Mouse (Mus musculus) lung, embryonic 16.5 days (tissue): ENCODE data around the gene Gcsh. TPM values are rescaled to one million over a fixed set of nuclear protein-coding genes. Genes with fewer than 3 reads are reported as not detected.

Source experiments
- ATAC-seq: fragments of 200-750 bp; cut with Nextera tagmentation; 2 replicates; pipeline ENCODE4 v1.8.0; 2017; ENCODE audit warnings: low read depth, mild to moderate bottlenecking, moderate library complexity
- H3K27ac ChIP-seq: fragments of 300-500 bp; sonication (generic); 2 replicates; pipeline ENCODE4 v1.5.1; 2014; ENCODE audit warnings: mild to moderate bottlenecking, control low read depth, low read length
- H3K27me3 ChIP-seq: fragments of 300-500 bp; sonication (generic); 2 replicates; pipeline ENCODE4 v1.6.1; 2014; ENCODE audit warnings: low read depth, low read length, mixed read lengths; ENCODE audit not compliant: control insufficient read depth, insufficient read depth
- H3K36me3 ChIP-seq: fragments of 300-500 bp; sonication (generic); 2 replicates; pipeline ENCODE4 v1.6.1; 2014; ENCODE audit warnings: low read length; ENCODE audit not compliant: control insufficient read depth, insufficient read depth
- H3K4me1 ChIP-seq: fragments of 300-500 bp; sonication (generic); replicated peaks from 2 replicates; pipeline ENCODE4 v1.6.1; 2014; ENCODE audit warnings: low read length, mixed read lengths; ENCODE audit not compliant: control insufficient read depth, insufficient read depth
- H3K4me2 ChIP-seq: fragments of 300-500 bp; sonication (generic); 2 replicates; pipeline ENCODE4 v1.6.1; 2014; ENCODE audit warnings: low read depth, low read length, control low read depth
- H3K4me3 ChIP-seq: fragments of 300-500 bp; sonication (generic); 2 replicates; pipeline ENCODE4 v1.5.1; 2014; ENCODE audit warnings: mild to moderate bottlenecking, low read length, control low read depth
- H3K9ac ChIP-seq: fragments of 300-500 bp; sonication (generic); 2 replicates; pipeline ENCODE4 v1.6.1; 2014; ENCODE audit warnings: low read length, control low read depth
- H3K9me3 ChIP-seq: fragments of 300-500 bp; sonication (generic); 2 replicates; pipeline ENCODE4 v1.6.1; 2016; ENCODE audit warnings: low read length; ENCODE audit not compliant: control insufficient read depth
- WGBS: fragments of 180-500 bp; shearing (Covaris S2); extraction: QIAGEN DNeasy Blood & Tissue Kit; methylation state at CpG from one replicate; pipeline ENCODE4 v1.1.7; 2014; 5-methylcytosine and 5-hydroxymethylcytosine counted together
- polyA plus RNA-seq: library from polyadenylated mRNA; unstranded; fragments of >200 nt; fragmentation: Nextera tagmentation; extraction: Ambion mirVana; gene quantifications from 2 replicates; pipeline ENCODE4 v1.2.1, GENCODE M21; 2015

The Gcsh gene
- polyA plus RNA-seq, 1 experiment from 2014 or later, result 92.2 TPM

DNA sequence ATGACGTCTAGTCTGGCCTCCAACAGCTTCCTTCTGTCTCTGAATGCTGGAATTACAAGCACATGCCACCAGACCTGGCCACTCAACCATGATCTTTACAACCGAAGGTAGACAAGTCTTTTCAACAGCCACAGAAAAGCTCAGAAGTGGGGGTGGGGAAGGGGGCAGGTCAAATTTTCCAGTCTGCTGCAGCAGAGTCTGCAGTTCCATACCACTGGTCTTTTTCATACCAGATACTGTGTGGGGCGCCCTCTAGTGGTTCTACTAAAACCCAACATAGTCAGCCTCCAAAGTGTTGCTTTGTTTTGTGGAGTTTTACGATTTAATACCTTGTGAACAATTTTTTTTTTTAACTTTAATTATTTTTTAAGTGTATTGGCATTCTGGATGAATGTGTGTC, 13.2 kb downstream of the Gcsh start:
- Histone ChIP-seq H3K36me3 (peaks cover 2% of the 10 kb centered on the region; the same call in 1 of the 2 replicates), H3K9ac (no peak overlapping the region), H3K4me1 (peaks cover 10% of the 10 kb centered on the region; the same call in 1 of the 2 replicates), H3K27me3 (no peaks in the 10 kb centered on the region), H3K27ac (no peak overlapping the region), H3K4me3 (no peak overlapping the region), H3K9me3 (no peaks in the 10 kb centered on the region), H3K4me2 (no peak overlapping the region)
- 18% methylated on average over 4 of the region's 4 CpGs for WGBS
- no peak for ATAC-seq

DNA sequence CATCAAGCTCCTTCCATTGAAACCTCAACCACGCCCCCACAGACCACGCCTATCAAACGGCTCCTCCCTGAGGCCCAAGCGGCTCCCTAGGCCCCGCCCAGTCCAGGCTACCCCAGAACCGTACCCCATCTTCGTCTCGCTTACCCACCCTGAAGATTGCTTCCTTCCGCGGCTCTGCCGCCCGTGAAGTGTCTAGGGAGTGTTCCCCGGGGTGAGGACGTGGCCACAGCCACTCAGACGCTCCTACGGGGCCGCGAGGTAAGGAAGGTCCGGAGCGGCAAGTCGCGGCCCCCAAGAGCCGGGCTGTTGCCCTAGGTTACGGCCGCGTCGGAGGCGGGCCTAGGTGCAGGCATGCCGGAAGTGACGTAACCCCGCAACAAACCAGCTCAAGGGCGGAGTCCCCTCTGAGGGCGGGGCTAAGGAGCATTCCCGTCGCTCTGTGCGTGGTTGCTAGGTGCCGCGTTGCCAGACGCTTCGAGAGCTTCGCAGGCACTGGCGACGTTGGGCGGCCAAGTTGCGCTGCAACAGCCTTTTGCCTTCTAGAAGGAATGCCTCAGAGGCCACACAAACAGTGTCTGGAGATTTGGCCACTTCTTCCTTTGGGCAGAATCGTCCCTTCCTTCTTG, 14.6 kb downstream of the Gcsh start, which contains the start of gene 1700030J22Rik:
1700030J22Rik (minus strand) TSS at position 329 of the 626 bp plus-strand sequence.
- Histone ChIP-seq H3K27me3 (no peaks in the 10 kb centered on the region), H3K4me1 (peaks cover 10% of the 10 kb centered on the region; the same call in 1 of the 2 replicates), H3K9me3 (no peaks in the 10 kb centered on the region), H3K4me2 (peak within 1 kb of the TSS; percentile 79), H3K36me3 (no peaks in the 10 kb centered on the region; the same call in 1 of the 2 replicates), H3K27ac (peak within 1 kb of the TSS; percentile 61; the same call in 1 of the 2 replicates), H3K4me3 (peak within 1 kb of the TSS; percentile 72), H3K9ac (peak within 1 kb of the TSS; percentile 62)
- peak; percentile 99 for ATAC-seq
- under 1% methylated on average over 43 of the region's 46 CpGs for WGBS

DNA sequence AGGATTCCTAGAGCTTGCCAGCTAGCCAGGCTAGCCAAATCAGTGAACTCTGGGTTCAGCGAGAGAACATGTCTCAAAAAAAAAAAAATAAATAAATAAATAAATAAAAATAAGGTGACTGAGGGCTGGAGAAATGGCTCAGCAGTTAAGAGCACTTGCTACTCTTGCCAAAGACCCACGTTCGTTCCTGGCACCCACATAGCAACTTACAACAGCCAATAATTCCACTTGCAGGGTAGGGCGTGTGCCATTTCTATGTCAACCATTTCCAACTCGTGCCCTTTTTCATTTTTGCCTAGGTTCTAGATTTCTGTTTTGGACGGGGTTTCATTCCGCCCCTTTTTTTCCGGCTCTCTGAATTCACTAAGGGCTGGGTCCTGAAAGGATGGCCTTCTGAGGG, 15.3 kb downstream of the Gcsh start:
- H3K9ac ChIP-seq, result peak overlapping the region; percentile 59
- no peaks in the 10 kb centered on the region for H3K9me3 ChIP-seq
- H3K4me1 ChIP-seq, result peaks cover 10% of the 10 kb centered on the region; the same call in 1 of the 2 replicates
- peak overlapping the region; percentile 72 for H3K4me3 ChIP-seq
- no peak overlapping the region for H3K27ac ChIP-seq
- peak overlapping the region; percentile 79 for H3K4me2 ChIP-seq
- H3K27me3 ChIP-seq, result no peaks in the 10 kb centered on the region
- WGBS, result 31% methylated on average over 8 of the region's 8 CpGs
- H3K36me3 ChIP-seq, result no peaks in the 10 kb centered on the region
- no peak for ATAC-seq

DNA sequence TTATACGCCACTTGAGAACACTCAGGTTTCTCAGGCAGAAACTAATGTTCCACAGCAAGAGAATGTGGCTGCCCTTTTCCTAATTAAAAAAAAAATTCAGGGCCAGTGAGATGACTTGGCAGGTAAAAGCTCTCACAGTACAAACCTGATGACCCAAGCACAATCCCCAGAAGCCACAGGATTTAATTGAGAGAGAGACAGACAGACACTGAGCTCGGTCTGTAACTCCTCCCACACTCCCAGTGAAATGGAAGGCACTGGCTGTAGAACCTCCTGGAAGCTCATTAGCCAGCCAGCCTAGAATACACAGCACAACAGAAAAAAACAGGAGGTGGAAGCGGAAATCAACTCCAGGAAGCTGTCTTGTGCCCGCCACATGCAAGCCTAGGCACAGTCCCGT, 17.7 kb downstream of the Gcsh start:
- no peak overlapping the region for H3K4me3 ChIP-seq
- no peak overlapping the region for H3K4me2 ChIP-seq
- H3K9ac ChIP-seq, result no peak overlapping the region
- no peak overlapping the region for H3K27ac ChIP-seq
- WGBS, result 53% methylated on average over 5 of the region's 5 CpGs
- H3K36me3 ChIP-seq, result no peaks in the 10 kb centered on the region
- no peak for ATAC-seq
- no peaks in the 10 kb centered on the region for H3K9me3 ChIP-seq
- no peaks in the 10 kb centered on the region for H3K27me3 ChIP-seq
- peaks cover 10% of the 10 kb centered on the region; the same call in 1 of the 2 replicates for H3K4me1 ChIP-seq

DNA sequence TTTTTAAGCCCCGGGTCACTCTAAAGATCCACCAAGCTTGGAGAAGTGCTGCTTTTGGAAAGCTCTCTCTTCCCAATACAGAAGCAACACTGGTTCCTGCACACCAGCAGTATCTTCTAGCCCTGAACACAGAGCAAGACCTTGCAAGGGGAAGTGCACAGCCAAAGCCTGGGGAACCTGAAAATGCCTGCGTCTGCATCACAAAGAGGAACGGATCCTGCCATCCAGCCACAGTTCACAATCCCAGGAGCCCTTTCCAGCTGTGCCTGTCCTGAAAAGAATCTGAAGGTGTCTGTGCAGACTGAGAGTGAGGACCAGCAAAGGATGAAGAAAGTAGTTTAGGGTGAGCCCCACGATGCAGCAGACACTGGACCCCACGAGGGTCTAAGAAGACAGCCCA, 18.3 kb downstream of the Gcsh start:
- H3K27ac ChIP-seq, result no peak overlapping the region

DNA sequence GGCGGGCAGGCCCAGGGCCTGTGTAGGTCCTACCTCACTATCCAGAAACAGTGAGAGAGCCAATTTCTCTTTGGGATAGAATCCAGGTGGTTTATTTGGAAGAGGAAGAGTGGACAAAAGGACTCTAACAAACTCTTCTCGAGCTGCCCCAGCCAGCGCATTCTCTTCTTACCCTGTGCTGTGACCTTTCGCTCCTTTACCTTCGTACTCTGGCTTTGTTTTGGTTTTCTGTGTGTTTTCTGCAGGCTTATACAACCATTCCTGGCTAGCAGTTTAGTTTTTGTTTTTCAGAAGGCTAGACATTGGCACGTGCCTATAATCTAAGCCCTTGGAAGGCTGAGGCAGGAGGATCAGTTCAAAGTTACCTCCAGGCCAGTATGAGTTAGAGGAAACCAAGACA, 23.8 kb downstream of the Gcsh start:
- Histone ChIP-seq H3K36me3 (no peaks in the 10 kb centered on the region), H3K4me2 (no peak overlapping the region), H3K9ac (no peak overlapping the region), H3K27ac (no peak overlapping the region), H3K27me3 (no peaks in the 10 kb centered on the region), H3K4me1 (no peaks in the 10 kb centered on the region), H3K9me3 (no peaks in the 10 kb centered on the region), H3K4me3 (no peak overlapping the region)
- ATAC-seq, result no peak
- 77% methylated on average over 6 of the region's 6 CpGs for WGBS

More for the DNA sequence above, 18.3 kb downstream of the Gcsh start:
- WGBS, result 37% methylated on average over 5 of the region's 5 CpGs
- Histone ChIP-seq H3K4me2 (no peak overlapping the region), H3K36me3 (no peaks in the 10 kb centered on the region), H3K27me3 (no peaks in the 10 kb centered on the region), H3K9ac (no peak overlapping the region), H3K4me1 (peaks cover 10% of the 10 kb centered on the region; the same call in 1 of the 2 replicates), H3K4me3 (no peak overlapping the region), H3K9me3 (no peaks in the 10 kb centered on the region)
- ATAC-seq, result no peak

DNA sequence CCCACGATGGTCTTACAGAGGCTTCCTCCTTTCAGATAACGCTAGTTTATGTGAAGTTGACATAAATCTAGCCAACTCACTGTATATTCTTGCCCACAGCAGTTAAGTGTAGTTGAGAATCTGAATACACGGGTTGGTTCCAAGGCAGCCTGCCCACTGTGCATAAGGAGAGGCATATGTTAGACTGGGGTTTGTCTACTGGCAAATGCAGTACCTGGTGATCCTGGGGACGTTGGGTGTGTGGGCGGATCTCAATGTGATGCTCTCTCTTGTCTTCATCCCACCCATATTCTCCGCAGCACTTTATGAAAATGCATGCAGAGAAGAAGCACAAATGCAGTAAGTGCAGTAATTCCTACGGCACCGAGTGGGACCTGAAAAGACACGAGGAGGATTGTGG, 38.9 kb downstream of the Gcsh start:
- peaks cover 11% of the 10 kb centered on the region for H3K4me1 ChIP-seq
- no peak overlapping the region for H3K9ac ChIP-seq
- H3K27me3 ChIP-seq, result no peaks in the 10 kb centered on the region
- peaks cover 38% of the 10 kb centered on the region for H3K36me3 ChIP-seq
- no peaks in the 10 kb centered on the region for H3K9me3 ChIP-seq
- no peak overlapping the region for H3K27ac ChIP-seq
- 90% methylated on average over 9 of the region's 9 CpGs for WGBS
- no peak overlapping the region for H3K4me2 ChIP-seq
- H3K4me3 ChIP-seq, result no peak overlapping the region
- ATAC-seq, result no peak

DNA sequence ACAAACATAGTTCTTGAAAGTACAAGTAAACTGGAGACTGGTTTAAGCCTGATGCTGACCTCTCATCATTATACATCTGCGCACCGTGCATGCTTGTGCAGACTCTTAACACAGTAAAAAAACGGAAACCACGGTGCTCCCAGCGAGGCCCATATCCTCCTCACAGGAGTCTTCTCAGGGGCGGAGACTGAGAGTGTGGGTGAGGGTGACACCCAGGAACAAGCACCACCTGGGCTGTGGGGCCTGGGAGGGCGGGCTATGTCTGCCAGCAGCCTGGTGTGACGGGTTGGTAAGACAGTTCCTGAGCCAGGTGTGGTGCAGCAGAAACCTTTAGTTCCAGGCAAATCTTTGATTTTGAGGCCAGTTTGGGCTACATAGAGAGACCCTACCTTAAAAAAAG, 40.9 kb downstream of the Gcsh start:
- Histone ChIP-seq H3K27me3 (no peaks in the 10 kb centered on the region), H3K4me1 (peaks cover 13% of the 10 kb centered on the region), H3K4me3 (no peak overlapping the region), H3K9me3 (no peaks in the 10 kb centered on the region), H3K9ac (no peak overlapping the region), H3K4me2 (no peak overlapping the region), H3K27ac (peak overlapping the region; percentile 90), H3K36me3 (peaks cover 30% of the 10 kb centered on the region)
- WGBS, result 71% methylated on average over 8 of the region's 8 CpGs
- ATAC-seq, result peak; percentile 31; the same call in 1 of the 2 replicates

DNA sequence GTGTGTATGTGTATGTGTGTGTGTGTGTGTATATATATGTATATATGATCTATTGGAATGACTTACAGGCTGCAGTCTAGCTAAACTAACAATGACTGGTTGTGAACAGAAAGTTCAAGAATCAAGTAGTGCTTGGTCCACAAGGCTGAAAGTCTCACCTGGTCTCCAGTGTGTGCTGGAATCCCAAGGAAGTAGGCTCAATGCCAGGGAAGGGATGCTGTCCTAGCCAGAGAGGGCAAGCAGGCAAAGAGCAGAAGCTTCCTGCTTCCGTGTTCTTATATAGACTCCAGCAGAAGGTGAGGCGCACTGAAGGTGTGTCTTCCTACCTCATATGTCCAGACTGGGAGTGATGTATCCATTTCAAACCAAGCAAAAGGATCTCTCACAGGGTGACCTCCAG, 41.6 kb downstream of the Gcsh start:
- Histone ChIP-seq H3K27ac (peak overlapping the region; percentile 90), H3K4me3 (no peak overlapping the region), H3K4me1 (peaks cover 16% of the 10 kb centered on the region), H3K27me3 (no peaks in the 10 kb centered on the region), H3K9ac (no peak overlapping the region), H3K36me3 (peaks cover 26% of the 10 kb centered on the region), H3K9me3 (no peaks in the 10 kb centered on the region), H3K4me2 (no peak overlapping the region)
- WGBS, result 75% methylated on average over 2 of the region's 2 CpGs
- peak; percentile 75 for ATAC-seq
